Comparison of ENCODE assay signal across 7 mouse cellular contexts in genomic region chrX:48256468-48257007, GRCm38 (mm10). TPM values are rescaled to one million over a fixed set of nuclear protein-coding genes. Genes with fewer than 3 reads are reported as not detected.
DNase-seq lines count a peak whose midpoint lies in the region; ATAC-seq lines count a peak whose summit lies in the region.

TSS of gene Utp14a (plus strand) at chrX:48256862.

- peak within 1 kb of the TSS; percentile 38 for H3K9ac ChIP-seq in embryonic facial prominence, embryonic 12.5 days
- H3K9ac ChIP-seq in limb, embryonic 11.5 days (ENCODE audit: low read length), result peak within 1 kb of the TSS; percentile 40
- peak within 1 kb of the TSS; percentile 54 for H3K9ac ChIP-seq in midbrain, embryonic 14.5 days (replicated peaks; ENCODE audit: low read length)

- H3K27ac ChIP-seq in embryonic facial prominence, embryonic 12.5 days, result peak within 1 kb of the TSS; percentile 58
- peak within 1 kb of the TSS; percentile 51; the same call in 1 of the 2 replicates for H3K27ac ChIP-seq in limb, embryonic 11.5 days (replicated peaks; ENCODE audit: low read depth, low read length)
- H3K27ac ChIP-seq in midbrain, embryonic 14.5 days (replicated peaks; ENCODE audit: low read depth, low read length), result peak within 1 kb of the TSS; percentile 83

- H3K36me3 ChIP-seq in embryonic facial prominence, embryonic 12.5 days, result no peaks in the 10 kb centered on the region
- H3K36me3 ChIP-seq in limb, embryonic 11.5 days (ENCODE audit: control insufficient read depth, insufficient read depth, low read length), result no peaks in the 10 kb centered on the region
- H3K36me3 ChIP-seq in midbrain, embryonic 14.5 days (ENCODE audit: control insufficient read depth, insufficient read depth, low read length), result no peaks in the 10 kb centered on the region

- H3K4me1 ChIP-seq in embryonic facial prominence, embryonic 12.5 days, result no peaks in the 10 kb centered on the region
- no peaks in the 10 kb centered on the region for H3K4me1 ChIP-seq in limb, embryonic 11.5 days (ENCODE audit: control insufficient read depth, insufficient read depth, low read length)
- H3K4me1 ChIP-seq in midbrain, embryonic 14.5 days (ENCODE audit: control insufficient read depth, insufficient read depth, low read length), result no peaks in the 10 kb centered on the region

- 7% methylated on average over 33 of the region's 33 CpGs for WGBS in embryonic facial prominence, embryonic 12.5 days
- WGBS in limb, embryonic 11.5 days, result 11% methylated on average over 33 of the region's 33 CpGs
- 11% methylated on average over 33 of the region's 33 CpGs for WGBS in midbrain, embryonic 14.5 days

- ATAC-seq in embryonic facial prominence, embryonic 12.5 days (ENCODE audit: insufficient number of reproducible peaks, insufficient read depth, low FRiP score, low TSS enrichment), result peak; percentile 97
- ATAC-seq in limb, embryonic 11.5 days (ENCODE audit: insufficient number of reproducible peaks, low FRiP score, low TSS enrichment, low read depth), result peak; percentile 99
- peak; percentile 98 for ATAC-seq in midbrain, embryonic 14.5 days (ENCODE audit: low FRiP score, low TSS enrichment)

- peak within 1 kb of the TSS; percentile 48 for H3K4me3 ChIP-seq in embryonic facial prominence, embryonic 12.5 days
- H3K4me3 ChIP-seq in limb, embryonic 11.5 days (ENCODE audit: low read depth, low read length), result peak within 1 kb of the TSS; percentile 45
- H3K4me3 ChIP-seq in midbrain, embryonic 14.5 days (replicated peaks; ENCODE audit: low read depth, low read length), result peak within 1 kb of the TSS; percentile 48

- peak within 1 kb of the TSS; percentile 51 for H3K4me2 ChIP-seq in embryonic facial prominence, embryonic 12.5 days (replicated peaks)
- peak within 1 kb of the TSS; percentile 46 for H3K4me2 ChIP-seq in limb, embryonic 11.5 days (ENCODE audit: low read depth, severe bottlenecking)
- H3K4me2 ChIP-seq in midbrain, embryonic 14.5 days (ENCODE audit: low read length), result peak within 1 kb of the TSS; percentile 57

- no peaks in the 10 kb centered on the region for H3K9me3 ChIP-seq in embryonic facial prominence, embryonic 12.5 days
- no peaks in the 10 kb centered on the region for H3K9me3 ChIP-seq in limb, embryonic 11.5 days (ENCODE audit: control insufficient read depth, low read length)
- H3K9me3 ChIP-seq in midbrain, embryonic 14.5 days (ENCODE audit: control insufficient read depth, low read length), result no peaks in the 10 kb centered on the region

- no peaks in the 10 kb centered on the region for H3K27me3 ChIP-seq in embryonic facial prominence, embryonic 12.5 days
- no peaks in the 10 kb centered on the region for H3K27me3 ChIP-seq in limb, embryonic 11.5 days (ENCODE audit: control insufficient read depth, insufficient read depth, low read length)
- no peaks in the 10 kb centered on the region for H3K27me3 ChIP-seq in midbrain, embryonic 14.5 days (ENCODE audit: control insufficient read depth, insufficient read depth, low read length)

- peak; percentile 92 for DNase-seq in adrenal gland, postnatal 25 days
- DNase-seq in heart, adult 11 months, result peak; percentile 99
- DNase-seq in kidney, adult 18-20 months, result peak; percentile 95
- DNase-seq in limb, embryonic 11.5 days (ENCODE audit: low spot score), result peak; percentile 89
- peak; percentile 97 for DNase-seq in midbrain, embryonic 14.5 days
- peak; percentile 81 to 89 for DNase-seq in spleen, adult 18-20 months

RNA-seq across cellular contexts. Expression of gene Utp14a, which starts in this region (rescaled TPM):
- total RNA-seq in adrenal gland, postnatal 25 days (2021), result 15.8 and 18.5 TPM in 2 replicates
- 20.2 and 22.7 TPM in 2 replicates for polyA plus RNA-seq in embryonic facial prominence, embryonic 12.5 days (2016; fragmentation: Nextera tagmentation; extraction: Ambion mirVana)
- polyA plus RNA-seq in limb, embryonic 11.5 days (2014; fragmentation: Nextera tagmentation; extraction: Ambion mirVana), result 25.4 and 27.3 TPM in 2 replicates
- polyA plus RNA-seq in midbrain, embryonic 14.5 days (2014; fragmentation: Nextera tagmentation; extraction: Ambion mirVana), result 14.3 and 16.6 TPM in 2 replicates

Comparison
In these comparisons a context has a peak if more than half of its experiments do, and no peak if none do; other contexts are left out.
1. Peak in every context shown above with its lines: DNase-seq, ATAC-seq, H3K4me3 ChIP-seq and H3K27ac ChIP-seq.